Mouse (Mus musculus) effector memory CD4-positive, alpha-beta T cell, adult 7 months (primary cell): ENCODE results near the gene Gm7714. TPM values are rescaled to one million over a fixed set of nuclear protein-coding genes. Genes with fewer than 3 reads are reported as not detected.

ENCODE experiments used
- polyA plus RNA-seq: library from polyadenylated mRNA; unstranded; fragments of 100-300 nt; shearing (Covaris generic); gene quantifications from one replicate; pipeline ENCODE4 v1.2.1, GENCODE M21; 2017

Gm7714 gene
- not detected for polyA plus RNA-seq

DNA sequence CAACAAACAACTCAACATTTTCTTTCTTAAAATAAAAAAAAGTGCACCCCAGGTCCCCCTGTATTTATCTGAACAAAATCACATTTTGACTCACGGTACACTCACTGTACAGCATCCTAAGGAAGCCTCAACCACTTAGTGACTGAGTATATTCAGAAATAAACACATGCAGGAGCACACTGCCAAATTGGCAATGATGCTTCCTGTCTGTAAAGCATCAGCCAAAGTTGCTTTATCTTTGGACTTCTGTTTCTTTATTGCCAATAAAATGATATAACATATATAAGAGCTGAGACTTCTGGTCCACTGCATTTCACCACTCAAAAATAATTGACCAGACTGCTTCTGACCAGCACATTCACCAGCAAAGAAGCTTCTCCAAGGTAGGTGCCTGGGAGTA is at the start of gene Gm7714:
Gene Gm7714 (plus strand): TSS at position 301 of the 400 bp plus-strand sequence.

GRCm38 (mm10) chr5:88317012-88317411 is 48.3 kb downstream of the Gm7714 start, which contains the start of gene Prol1:
Prol1 (plus strand) TSS chr5:88317312.

Other genes with a start within 250 kb of the Gm7714 start
- not detected for gene Smr2, start 182.4 kb upstream of the Gm7714 start, polyA plus RNA-seq
- gene Gm11116, start 157.4 kb upstream of the Gm7714 start, polyA plus RNA-seq, result not detected
- not detected for gene Gm11115, start 114.8 kb upstream of the Gm7714 start, polyA plus RNA-seq
- gene Prol1, start 48.4 kb downstream of the Gm7714 start, polyA plus RNA-seq, result not detected
- gene Amtn, start 107.2 kb downstream of the Gm7714 start, polyA plus RNA-seq, result not detected
- not detected for gene Ambn, start 187.1 kb downstream of the Gm7714 start, polyA plus RNA-seq
- gene Enam, start 219.1 kb downstream of the Gm7714 start, polyA plus RNA-seq, result not detected